Mouse (Mus musculus) ovary, postnatal 14 days (tissue): ENCODE results near the gene Car10.
A peak's percentile ranks its signal among the peaks of the same experiment; 100 is the strongest.
"Not testable (repeated sequence)": the region's sequence is repeated elsewhere in the genome, so short reads cannot be mapped to it uniquely, and the experiment has no call there.

ENCODE experiments used
- DNase-seq: peaks from one replicate; pipeline ENCODE4 v3.0.0; 2022; ENCODE audit warnings: low spot score

Gene Car10

DNA sequence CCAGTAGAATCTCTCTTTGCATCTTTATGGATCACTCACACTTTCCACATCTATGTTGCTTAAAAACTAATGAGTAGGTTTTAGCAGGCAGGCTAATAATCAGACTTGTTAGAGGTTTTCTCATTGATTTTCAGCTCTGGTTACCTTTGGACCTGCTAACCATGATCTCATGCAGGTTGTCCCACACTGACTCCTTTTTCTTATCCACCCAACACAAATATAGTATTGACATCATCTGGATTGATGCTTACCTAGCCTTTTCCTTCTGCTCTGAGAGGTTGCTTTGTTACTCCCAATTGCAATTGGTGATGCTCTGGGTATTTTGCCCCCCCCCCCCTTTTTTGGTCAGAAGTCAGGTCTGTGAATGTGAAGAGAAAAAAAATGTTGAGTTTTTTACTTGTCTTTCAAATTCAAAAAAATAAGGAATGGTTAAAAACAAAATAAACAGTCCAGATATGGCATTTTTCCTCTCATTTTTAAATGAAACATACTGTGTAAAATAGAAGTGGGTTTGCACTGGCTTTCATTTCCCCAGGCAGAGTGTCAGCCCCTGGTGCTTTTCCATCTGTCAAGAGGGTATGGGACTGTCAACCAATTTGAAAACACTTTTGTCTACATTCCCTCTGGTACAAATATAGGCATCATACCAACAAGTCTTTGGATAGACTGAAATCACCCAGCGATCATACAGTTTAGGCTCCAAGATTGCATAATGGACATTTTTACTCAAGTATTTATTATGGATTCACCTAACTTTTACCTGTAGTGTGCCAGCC is 75.9 kb downstream of the Car10 start:
- no peak for DNase-seq

DNA sequence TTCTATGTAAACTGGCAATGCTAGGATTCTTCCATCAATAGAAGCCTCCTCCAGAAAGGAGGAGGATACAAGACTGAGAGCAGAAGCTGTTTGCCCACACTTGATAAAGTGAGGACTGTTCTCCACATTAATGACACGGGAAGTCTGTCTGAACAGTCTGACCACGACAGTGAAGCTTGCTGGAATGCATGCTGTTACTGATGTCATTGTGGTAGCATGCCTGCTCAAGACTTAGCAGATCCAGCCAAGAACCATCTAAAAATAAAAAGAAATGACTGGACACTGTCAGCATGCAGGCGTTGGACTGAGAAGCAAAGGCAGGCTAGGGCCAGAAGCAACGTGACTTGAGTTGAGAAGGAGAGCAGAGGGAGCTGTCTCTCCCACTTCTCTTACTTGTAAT is 87.6 kb downstream of the Car10 start:
- DNase-seq: no peak

DNA sequence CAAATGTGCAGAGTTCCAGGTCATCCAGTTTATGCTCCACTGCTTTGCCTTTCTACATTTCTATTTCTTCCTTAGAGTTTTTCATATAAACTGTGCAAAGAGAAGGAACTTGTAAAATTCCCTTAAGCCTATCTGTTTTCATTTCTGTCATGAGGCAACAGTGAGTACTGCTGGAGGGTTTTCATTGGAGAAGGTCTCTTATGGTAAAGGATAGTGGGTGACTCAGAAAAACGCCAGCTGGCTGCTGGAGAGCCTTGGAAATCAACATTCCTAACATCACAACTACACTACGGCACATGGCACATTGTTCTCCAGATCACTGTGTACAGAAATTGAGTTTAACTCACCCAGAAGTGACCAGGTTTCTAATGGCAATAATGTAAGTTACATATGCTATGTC is 88.3 kb downstream of the Car10 start:
- DNase-seq: no peak

DNA sequence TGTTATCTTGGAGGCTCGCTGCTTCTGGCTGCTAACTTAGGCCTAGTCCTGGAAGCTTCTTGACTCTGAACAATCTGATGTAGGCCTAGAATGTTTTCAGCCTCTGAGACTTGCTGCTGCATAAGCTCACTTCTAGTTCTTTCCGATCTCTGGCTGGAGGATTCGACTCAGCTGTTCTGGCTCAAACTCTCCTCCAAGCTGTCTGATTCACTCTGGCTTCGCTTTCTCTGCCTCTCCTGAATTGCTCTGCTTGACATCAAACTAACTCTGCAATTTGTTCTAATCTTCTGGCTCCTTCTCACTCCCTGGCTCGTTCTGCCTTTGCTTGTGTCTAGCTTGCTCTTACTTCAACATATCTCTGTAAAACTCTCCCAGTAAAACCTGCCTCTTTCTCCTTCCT is 90.8 kb downstream of the Car10 start:
- no peak for DNase-seq

DNA sequence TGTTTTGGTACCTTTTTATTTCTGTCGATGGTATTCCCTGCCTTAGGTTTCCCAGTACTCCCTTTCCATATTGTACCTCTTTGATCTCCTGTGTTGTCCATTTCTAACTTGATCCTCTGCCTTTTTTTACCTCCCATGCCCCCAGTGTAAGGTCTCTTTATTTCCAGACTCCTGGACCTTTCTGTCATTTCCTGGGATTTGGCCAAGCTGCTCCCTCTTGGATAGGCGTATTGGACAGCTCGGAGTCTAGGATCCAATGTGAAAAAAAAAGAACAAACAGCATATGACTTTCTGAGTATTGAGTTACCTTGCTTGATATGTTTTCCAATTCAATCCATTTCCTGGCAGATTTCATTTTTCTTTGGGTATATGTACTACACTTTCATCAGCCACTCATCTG is 102.2 kb downstream of the Car10 start:
- no peak for DNase-seq

DNA sequence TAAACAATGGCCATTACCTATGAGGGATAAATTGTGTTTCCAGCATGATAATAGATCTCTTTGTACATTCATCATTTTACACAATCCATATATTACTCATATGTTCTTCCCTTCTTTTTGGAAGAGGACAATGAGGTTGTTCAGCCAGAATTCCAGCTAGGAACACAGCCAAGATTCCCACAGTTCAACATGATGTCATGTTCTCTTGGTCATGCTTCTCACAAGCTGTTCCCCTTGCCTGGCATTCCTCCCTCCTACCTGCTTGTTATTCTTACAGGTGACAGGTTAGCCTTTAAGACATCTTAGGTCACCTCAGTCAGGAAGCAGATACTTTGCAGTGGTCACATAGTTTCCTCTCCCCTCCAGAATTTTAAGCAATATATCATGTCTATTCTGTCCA is 119.6 kb downstream of the Car10 start:
- DNase-seq: no peak

DNA sequence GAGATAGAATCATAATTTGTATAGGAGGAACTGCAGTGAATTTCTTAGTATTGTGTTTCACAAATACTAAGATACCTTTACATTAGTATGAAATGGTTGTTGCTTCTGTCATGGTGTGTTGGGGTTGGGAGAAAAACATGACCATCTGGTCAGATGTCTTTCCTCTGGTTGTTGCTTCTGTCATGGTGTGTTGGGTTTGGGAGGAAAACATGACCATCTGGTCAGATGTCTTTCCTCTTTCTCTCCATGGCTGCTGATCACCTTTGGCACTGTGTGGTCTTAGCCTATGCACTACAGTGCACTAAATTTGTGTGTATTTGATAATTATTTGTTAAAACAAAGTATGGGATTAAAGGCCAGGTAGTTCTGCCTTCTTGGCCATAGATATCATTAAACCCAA is 132.2 kb downstream of the Car10 start:
- no peak for DNase-seq

DNA sequence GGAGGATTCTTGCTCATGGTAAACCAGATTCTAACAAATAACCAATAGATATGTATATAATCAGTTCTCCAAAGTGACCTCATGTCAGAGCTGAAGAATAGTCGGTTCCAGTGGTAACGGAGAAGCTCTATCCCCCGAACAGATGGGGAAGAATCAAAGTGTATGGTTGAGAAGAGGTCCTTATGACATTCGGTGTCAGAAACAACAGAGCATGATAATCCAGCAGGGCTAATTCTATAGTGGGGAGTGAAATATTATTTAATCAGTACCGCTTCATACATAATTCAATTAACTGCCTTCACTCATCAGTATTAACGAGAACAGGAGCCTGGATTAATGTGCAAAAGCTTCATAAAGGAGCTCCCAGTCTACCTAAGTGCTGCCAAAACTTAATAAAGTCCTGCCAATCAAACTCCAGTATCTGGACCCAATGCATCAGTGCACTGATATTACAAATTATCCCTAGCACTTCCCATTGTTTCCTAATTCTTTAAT is 152.0 kb downstream of the Car10 start:
- no peak for DNase-seq

DNA sequence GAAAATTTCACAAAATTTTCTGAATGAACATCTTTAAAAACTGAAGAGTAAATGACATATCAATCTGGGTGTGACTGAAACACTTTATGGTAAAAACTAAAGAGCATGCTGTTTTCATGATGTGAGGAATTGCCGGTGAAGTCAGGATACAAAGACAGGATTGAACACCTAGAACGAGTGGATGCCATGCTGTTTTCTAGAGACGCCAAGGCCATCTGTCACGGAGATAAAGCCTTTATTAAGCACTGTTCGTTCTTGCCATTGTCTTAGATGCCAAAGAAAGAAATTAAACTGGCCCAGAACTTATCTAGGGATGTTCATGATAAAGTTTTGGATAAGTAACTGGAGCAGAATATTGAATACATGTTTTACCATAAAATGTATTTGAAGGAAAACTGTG is 153.9 kb downstream of the Car10 start:
- DNase-seq: no peak

DNA sequence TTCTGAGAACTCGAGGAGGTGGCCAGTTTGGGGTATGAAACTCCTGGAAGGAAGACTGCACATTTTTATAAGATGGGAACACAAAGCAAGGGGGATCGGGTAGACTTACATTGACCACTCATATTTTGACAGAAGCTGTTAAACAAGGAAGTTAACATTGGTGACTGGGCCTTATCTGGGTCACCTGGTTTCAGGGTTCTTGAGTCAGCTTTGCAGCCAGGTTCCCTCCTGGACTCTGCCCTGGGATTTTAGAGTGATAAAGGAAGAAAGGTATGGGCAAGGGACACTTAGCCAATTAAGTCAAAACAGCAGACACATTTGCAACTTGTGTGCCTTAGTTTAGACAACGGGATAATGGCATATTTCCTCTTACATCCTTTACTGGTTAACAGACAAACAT is 166.2 kb downstream of the Car10 start:
- no peak for DNase-seq

DNA sequence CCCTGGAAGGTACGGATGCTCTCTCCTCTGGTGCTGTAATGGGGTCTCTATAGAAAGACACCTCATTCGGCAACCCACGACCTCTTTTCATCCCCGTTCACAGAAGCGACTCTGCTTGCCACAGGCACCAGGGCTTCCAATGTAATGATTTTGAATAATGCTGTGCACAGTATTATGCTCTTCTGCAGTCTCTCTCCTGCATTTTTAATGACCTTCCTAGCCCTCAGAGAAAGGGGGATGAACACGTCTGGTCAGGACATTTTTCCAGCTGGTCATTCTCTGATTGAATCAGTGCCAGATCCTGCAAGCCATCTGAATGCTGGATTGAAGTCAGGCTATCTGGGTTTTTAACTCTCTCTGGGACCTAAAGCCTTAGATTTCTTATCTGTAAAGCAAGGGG is 174.2 kb downstream of the Car10 start:
- DNase-seq: no peak

DNA sequence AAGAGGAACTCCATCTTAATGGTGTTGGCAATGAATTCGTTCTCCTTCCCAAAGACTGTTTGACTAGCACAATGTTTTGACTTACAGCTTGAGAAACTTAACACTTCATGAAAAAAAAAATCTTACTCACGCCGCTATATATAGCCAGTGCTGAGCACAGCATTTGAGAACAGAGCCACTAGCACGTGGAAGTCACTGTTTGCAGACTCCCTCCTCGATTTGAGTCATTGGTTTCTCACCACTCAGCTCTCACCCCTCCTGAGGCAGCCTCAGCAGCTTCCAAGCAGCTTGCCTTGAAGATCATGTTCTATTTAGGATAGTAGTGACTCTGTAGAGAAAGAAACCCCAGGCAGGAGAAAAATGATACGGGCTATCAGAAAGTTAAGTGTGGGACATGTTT is 176.1 kb downstream of the Car10 start:
- no peak for DNase-seq

DNA sequence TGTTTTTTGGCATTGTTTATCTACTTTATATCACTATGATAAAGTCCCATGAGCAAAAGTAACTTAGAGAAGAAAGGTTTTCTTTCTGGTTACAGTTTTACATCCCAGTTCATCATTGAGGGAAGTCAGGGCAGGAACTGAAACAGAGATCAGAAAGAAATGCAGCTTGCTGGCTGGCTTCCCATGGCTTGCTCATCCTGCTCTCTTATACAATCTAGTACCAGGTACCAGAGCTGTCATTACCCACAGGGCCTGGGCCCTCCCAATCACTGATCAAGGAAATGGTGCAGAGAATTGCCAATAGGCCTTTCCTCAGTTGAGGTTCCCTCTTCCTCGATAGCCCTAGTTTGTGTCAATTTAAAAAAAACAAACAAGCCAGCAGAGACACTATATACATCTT is 195.8 kb downstream of the Car10 start:
- no peak for DNase-seq

DNA sequence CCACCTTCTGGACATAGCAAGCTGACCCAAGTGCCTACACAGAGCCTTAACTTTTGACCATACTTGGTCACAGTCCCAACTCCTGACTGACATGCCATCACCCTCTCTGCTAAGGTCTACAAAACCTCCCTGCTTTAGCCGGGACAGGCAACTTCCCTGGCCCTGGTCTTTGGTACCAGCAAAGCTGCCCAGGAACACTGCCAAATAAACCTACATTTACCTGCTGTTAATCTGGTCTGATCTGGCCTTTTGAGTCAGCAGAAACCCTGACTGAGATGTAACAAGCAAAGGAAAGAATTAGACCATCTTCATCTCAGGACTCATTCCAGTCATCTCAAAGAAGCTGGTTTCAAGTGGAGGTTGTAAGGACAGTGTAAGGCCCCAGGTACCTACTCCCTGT is 212.2 kb downstream of the Car10 start:
- DNase-seq: no peak

DNA sequence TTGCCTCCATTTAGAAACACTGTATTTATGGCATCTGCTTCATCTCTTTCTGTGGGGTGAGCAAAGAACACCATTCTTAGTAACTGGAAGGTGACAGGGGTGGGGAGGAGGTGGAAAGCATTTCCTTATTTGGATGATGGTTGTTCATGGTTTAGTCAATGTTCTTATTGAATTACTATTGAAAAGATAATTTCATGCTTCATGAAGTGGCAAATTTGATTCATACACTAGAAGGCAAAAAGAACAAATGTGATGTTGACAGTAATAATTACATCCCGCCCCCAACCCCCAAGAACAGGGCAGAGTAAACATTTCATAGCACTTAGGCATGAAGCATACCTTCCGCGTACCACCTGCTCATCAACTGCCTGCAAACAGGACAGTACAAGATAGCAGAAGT is 239.9 kb downstream of the Car10 start:
- DNase-seq: no peak

DNA sequence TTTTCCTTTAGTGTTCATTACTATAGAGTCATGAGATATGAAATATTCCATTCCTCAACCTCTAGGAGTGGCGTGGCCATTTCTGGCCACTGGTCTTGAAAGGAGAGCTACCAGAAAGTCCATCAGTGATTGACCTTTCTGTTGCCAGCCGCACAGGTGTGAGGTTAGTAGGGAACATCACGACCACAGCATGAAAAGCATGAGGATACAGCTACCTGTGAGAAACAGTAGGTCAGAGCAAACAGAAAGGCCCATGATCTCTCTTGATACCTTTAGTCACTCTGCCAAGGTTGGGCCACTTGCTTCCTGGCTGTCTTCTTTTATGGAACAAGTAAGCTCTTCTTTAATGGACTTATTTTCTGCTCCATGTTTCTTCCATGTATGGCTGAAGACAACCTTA is 246.1 kb downstream of the Car10 start:
- no peak for DNase-seq

DNA sequence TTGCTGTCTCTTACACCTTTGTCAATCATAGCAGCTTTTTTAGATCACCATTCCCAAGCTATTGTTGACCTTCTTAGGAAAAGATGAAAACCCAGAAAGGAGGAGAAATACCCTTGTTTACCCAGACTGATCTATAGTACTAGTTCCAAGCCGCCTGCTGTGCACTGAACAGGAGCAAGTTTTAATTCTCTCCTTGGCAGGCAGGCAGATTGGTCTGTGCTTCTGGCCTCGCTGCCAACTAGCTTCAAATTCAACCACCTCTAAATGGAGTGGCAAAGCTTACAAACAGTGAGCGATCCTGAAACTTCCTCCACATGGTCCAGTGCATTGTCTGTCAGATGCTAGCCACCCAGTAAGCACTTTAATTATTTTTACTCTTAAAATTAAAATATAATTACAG is 247.0 kb downstream of the Car10 start:
- DNase-seq: no peak

DNA sequence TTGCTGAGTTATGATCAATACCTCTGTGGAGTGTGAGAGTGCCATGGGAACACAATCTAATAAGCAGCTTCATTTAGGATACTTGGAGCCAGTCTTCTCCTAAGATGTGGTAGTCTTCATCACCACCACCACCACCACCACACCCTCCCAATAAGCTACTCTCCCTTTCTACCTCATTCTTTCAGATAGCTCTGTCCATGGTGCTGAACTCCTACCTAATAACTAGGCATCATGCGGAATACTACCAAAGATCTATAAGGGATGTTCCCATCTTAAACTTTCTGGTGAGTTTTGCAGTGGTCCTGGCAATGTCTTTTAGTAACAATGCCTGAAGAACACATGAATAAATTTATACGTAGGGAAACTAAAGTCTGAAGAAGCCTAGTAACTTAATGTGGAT is 263.7 kb downstream of the Car10 start:
- peak; percentile 1 for DNase-seq

DNA sequence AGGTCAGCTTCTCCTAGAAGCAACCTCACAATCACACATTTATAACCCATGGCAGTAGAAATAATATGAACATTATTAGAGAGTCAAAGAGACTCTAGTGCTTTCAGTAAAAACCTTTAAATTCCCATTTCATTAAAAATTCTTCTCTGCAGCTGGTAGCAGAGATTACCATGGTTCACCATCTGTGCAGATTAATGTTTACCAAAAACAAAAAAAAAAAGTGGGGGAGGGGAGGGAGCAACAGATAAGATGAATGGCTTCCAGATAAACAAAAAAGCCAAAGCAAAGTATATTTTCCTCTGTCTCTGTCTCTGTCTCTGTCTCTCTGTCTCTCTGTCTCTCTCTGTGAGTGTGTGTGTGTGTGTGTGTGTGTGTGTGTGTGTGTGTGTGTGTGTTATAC is 266.3 kb downstream of the Car10 start:
- DNase-seq: no peak

DNA sequence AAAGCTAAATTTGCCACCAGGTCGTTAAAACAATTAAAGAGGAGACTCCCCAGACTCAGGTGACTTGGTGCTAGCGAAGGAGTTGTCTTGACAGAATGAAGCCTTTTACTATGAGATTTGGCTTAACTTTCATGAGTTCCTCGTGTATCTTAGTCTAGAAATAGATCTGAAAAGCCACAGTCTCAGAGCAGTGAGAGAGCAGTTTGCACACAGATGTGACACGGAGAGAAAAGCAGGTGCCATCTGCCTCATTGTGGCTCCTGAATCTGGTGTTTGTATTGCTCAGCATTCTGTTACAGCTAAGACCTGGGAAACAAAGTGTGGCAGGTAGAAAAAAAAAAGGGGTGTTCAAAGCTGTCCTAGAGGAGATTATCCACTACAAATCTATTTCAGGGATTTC is 269.4 kb downstream of the Car10 start:
- no peak for DNase-seq

DNA sequence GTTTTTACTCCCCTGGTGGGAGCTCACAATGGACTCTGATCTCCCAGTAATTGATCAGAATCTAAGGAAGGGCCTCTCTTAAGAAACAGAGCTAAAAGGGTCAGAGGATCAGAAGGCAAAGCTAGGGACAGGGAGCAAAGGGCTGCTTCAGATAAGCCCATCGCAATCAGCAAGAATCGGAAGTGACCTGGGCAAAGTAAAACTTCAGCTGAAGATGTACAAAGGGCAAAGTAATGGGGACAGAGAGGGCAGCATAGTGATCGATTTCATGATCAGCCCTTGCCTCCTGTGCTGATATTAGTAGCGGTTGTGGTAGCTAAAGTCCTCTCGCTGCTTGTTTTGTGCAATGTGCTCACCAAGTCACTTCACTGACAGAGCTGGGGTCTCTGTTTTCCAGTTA is 269.9 kb downstream of the Car10 start:
- DNase-seq: no peak

DNA sequence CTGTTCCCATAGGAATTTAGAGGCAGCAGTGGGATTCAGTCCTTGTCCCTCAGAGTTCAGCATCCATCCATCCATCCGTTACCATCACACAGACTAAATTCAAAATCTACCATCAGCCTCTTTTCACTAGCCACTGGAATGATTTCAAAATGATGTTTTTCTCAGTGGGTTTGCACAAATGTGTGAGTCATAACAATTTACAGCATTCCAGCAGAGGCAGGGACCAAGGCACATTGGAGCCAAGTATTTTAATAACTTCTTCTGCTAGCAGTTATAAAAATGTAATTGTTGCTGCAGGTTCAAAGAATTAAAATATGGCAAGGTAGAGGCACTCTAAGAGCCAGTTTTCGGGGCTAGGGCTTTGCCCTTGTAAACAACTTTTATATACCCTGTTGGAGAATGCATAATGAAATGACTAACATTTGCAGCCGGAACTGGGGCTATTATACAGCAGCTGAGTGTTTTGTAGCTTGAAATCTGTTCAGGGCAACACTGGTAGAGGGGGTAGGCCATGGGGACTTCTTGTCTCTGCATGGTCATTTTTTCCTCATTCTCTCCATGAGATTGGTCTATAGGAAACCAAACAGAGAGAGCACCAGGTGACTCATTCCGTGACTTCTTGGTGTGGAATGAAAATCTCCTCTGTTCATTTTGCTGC is 276.0 kb downstream of the Car10 start:
- DNase-seq: no peak

DNA sequence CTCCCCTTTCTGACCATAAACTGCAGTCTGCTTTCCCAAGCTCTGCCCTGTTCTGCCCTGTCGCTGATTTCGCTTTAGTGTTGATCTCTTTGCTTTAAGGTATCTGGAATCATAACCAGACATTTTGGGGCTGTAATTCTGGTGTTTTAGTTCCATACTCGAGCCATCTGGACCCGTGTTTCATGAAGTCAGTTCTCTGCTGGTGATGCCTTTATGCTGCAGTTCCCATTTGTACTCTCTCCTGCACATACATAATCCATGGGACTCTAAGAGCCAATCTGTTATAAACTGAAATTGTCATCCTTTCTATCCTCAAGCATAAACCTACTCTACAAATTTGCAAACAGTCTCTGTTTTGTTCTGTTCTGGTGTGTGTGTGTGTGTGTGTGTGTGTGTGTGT is 293.3 kb downstream of the Car10 start:
- DNase-seq: no peak

DNA sequence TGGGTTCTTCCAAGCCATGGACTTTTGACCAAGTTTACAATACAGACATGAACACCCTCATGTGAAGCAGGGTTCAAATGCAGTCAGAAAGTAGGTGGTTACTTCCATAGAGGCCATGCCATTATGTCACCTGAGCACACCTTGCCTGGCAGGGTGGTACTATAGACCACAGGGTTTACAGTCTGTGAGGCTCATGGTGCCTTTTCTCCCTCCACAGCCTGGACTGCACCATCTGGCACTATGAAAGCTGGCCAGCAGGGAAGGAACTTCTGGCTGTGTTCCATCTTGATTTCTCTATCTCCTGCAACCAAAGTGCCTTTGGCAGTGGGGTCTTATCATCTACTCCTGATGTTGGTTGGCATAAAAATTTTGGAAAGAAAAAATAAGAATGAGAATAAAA is 295.5 kb downstream of the Car10 start:
- DNase-seq: not testable (repeated sequence)
